Mouse (Mus musculus): ENCODE results near the gene Stat1. TPM values are rescaled to one million over a fixed set of nuclear protein-coding genes. Genes with fewer than 3 reads are reported as not detected.
A peak's percentile ranks its signal among the peaks of the same experiment; 100 is the strongest.

The Stat1 gene
- polyA plus RNA-seq, 2 experiments = 8.9 to 14.1 TPM

DNA sequence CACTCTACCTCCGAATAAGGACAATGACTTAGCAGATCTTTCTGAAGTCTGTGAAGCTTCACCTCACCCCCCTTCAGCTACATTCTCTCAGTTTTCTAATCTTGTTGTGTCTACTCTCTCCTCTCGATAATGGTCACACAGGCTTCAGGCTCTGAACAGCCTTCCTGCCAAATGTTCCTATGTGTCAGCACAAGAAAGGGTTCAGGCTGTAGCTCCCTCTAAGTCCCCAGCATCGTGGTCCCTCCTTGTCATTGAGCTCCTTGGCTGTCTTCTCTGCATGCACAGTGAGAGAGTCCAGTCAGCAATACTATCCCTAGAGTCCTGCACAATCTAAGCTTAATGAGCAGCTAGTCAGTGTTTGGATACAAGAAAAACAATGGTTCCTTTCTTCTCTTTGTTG, 8.0 kb upstream of the Stat1 start:
- Histone ChIP-seq H3K4me1 (replicated peaks; ENCODE audit: control insufficient read depth in 2 of 2, insufficient read depth in 2 of 2, low read length in 1 of 2) (peaks cover 4% of the 10 kb centered on the region in 2 experiments), H3K9ac (replicated peaks) (no peak overlapping the region), H3K4me2 (ENCODE audit: low read depth) (no peak overlapping the region), H3K9me3 (ENCODE audit: control insufficient read depth, low read length) (no peaks in the 10 kb centered on the region), H3K36me3 (replicated peaks; ENCODE audit: control insufficient read depth, insufficient read depth, low read depth) (no peaks in the 10 kb centered on the region), H3K27ac (no peak overlapping the region), H3K27me3 (ENCODE audit: control insufficient read depth, insufficient read depth, low read length) (no peaks in the 10 kb centered on the region), H3K4me3 (ENCODE audit: insufficient read depth in 1 of 2, low read depth in 2 of 2, low read length in 2 of 2) (no peak overlapping the region)
- TF ChIP-seq EP300 (IDR thresholded peaks at IDR 0.05; ENCODE audit: low read depth) (no peak), CTCF (IDR thresholded peaks at IDR 0.05; ENCODE audit: low read depth) (no peak)
- ATAC-seq (ENCODE audit: insufficient read depth) (no peak), DNase-seq (ENCODE audit: low read depth in 3 of 3, low spot score in 3 of 3) (no peak)
- WGBS (ENCODE audit: insufficient replicate concordance) = 22% methylated on average over 3 of the region's 3 CpGs

DNA sequence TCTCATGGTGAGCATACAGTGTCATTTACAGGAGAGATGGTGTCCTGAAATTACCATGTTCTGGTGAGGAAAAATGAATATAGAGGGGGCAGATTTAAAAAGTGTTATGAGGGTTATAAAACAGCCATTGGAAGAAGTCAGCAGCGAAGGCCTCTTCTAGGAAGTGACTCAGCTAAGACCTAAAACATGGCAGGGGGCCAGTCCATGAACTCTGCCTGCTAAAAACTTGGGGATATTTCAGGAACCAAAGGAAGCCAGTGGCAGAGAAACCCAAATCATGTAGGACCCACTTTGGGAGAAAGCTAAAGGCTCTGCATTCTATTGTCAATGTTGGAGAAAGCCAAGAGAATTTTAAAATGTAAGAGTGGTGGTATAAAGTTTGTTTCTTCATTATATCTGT, 6.9 kb upstream of the Stat1 start:
- no peaks in the 10 kb centered on the region for H3K9me3 ChIP-seq (ENCODE audit: control insufficient read depth, low read length)
- TF ChIP-seq EP300 (IDR thresholded peaks at IDR 0.05; ENCODE audit: low read depth) = no peak
- TF ChIP-seq CTCF (IDR thresholded peaks at IDR 0.05; ENCODE audit: low read depth) = no peak
- H3K9ac ChIP-seq (replicated peaks) = no peak overlapping the region
- no peak overlapping the region for H3K27ac ChIP-seq
- DNase-seq (ENCODE audit: low read depth in 3 of 3, low spot score in 3 of 3) (no peak), ATAC-seq (ENCODE audit: insufficient read depth) (no peak)
- WGBS (ENCODE audit: insufficient replicate concordance) = 53% methylated on average over 1 of the region's 1 CpGs
- no peak overlapping the region for H3K4me2 ChIP-seq (ENCODE audit: low read depth)
- no peaks in the 10 kb centered on the region for H3K27me3 ChIP-seq (ENCODE audit: control insufficient read depth, insufficient read depth, low read length)
- no peak overlapping the region for H3K4me3 ChIP-seq (ENCODE audit: insufficient read depth in 1 of 2, low read depth in 2 of 2, low read length in 2 of 2)
- no peaks in the 10 kb centered on the region for H3K36me3 ChIP-seq (replicated peaks; ENCODE audit: control insufficient read depth, insufficient read depth, low read depth)
- peaks cover 4% of the 10 kb centered on the region in 2 experiments for H3K4me1 ChIP-seq (replicated peaks; ENCODE audit: control insufficient read depth in 2 of 2, insufficient read depth in 2 of 2, low read length in 1 of 2)

DNA sequence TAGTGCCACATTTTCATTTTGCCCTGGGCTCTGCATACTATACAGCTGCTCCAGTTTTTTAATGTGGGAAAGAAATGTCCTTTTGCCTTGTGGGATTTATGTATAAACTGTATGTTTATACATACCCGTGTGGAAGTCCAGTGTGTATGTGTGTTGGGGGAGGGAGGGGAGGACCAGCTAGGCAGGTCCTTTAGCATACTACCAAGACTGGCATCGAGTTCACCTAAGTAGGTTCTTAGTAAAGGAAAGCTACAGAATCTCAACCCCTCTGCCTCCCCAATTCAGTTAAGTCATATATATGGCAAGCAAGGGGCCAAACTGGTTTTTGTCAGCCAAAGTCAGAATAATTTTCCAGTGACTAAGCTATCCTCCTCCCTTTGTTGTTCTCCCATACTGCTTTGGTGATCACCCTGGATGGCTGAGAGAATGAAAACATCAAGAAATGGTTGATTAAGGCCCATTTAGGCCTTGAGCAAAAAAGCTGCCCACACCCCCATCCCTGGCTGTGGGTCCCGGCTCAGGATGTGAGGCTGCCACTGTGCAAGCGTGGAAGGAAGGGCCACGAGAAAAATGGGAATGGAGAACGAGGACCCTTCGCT, 6.1 kb upstream of the Stat1 start:
- Histone ChIP-seq H3K4me3 (ENCODE audit: insufficient read depth in 1 of 2, low read depth in 2 of 2, low read length in 2 of 2) (peak overlapping the region; percentile 65 to 77), H3K27me3 (ENCODE audit: control insufficient read depth, insufficient read depth, low read length) (no peaks in the 10 kb centered on the region), H3K9ac (replicated peaks) (peak overlapping the region; percentile 73), H3K9me3 (ENCODE audit: control insufficient read depth, low read length) (no peaks in the 10 kb centered on the region), H3K4me1 (replicated peaks; ENCODE audit: control insufficient read depth in 2 of 2, insufficient read depth in 2 of 2, low read length in 1 of 2) (peaks cover 4% of the 10 kb centered on the region in 2 experiments), H3K36me3 (replicated peaks; ENCODE audit: control insufficient read depth, insufficient read depth, low read depth) (no peaks in the 10 kb centered on the region), H3K4me2 (ENCODE audit: low read depth) (peak overlapping the region; percentile 95), H3K27ac (peak overlapping the region; percentile 45)
- ATAC-seq (ENCODE audit: insufficient read depth) = peak; percentile 4; the same call in 1 of the 2 replicates
- no peak for TF ChIP-seq EP300 (IDR thresholded peaks at IDR 0.05; ENCODE audit: low read depth)
- no peak for TF ChIP-seq CTCF (IDR thresholded peaks at IDR 0.05; ENCODE audit: low read depth)
- WGBS (ENCODE audit: insufficient replicate concordance) = 19% methylated on average over 7 of the region's 7 CpGs
- no peak for DNase-seq (ENCODE audit: low read depth in 3 of 3, low spot score in 3 of 3)

DNA sequence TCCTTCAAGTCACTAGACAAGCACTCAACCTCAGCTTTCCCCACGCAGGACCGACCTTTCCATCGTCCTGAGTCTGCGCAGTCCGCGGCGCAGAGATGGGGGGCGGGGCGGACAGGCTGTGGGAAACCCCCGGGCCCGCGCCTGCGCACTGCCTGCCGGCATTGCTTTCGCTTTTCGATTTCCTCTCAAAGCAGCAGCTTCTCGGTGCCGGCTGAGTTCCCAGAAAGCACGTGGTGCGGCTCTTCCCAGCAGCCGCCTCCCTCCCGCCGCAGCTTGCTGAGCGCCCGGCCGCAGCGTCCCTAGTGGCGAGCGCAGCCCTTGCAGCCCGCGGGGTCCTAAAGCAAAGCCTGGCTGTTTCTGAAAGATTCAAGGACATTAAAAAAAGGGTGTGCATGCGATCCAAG, 5.6 kb upstream of the Stat1 start:
- WGBS (ENCODE audit: insufficient replicate concordance) = under 1% methylated on average over 32 of the region's 32 CpGs
- peak overlapping the region; percentile 73 for H3K9ac ChIP-seq (replicated peaks)
- H3K9me3 ChIP-seq (ENCODE audit: control insufficient read depth, low read length) = no peaks in the 10 kb centered on the region
- no peaks in the 10 kb centered on the region for H3K27me3 ChIP-seq (ENCODE audit: control insufficient read depth, insufficient read depth, low read length)
- H3K36me3 ChIP-seq (replicated peaks; ENCODE audit: control insufficient read depth, insufficient read depth, low read depth) = no peaks in the 10 kb centered on the region
- no peak for TF ChIP-seq EP300 (IDR thresholded peaks at IDR 0.05; ENCODE audit: low read depth)
- TF ChIP-seq CTCF (IDR thresholded peaks at IDR 0.05; ENCODE audit: low read depth) = peak; percentile 99
- peak overlapping the region; percentile 95 for H3K4me2 ChIP-seq (ENCODE audit: low read depth)
- DNase-seq (ENCODE audit: low read depth in 3 of 3, low spot score in 3 of 3) (peak; percentile 87 to 91 (median 87)), ATAC-seq (ENCODE audit: insufficient read depth) (peak; percentile 94)
- H3K4me3 ChIP-seq (ENCODE audit: insufficient read depth in 1 of 2, low read depth in 2 of 2, low read length in 2 of 2) = peak overlapping the region; percentile 65 to 77
- H3K4me1 ChIP-seq (replicated peaks; ENCODE audit: control insufficient read depth in 2 of 2, insufficient read depth in 2 of 2, low read length in 1 of 2) = peaks cover 4 to 9% of the 10 kb centered on the region in 2 experiments
- H3K27ac ChIP-seq = peak overlapping the region; percentile 45

DNA sequence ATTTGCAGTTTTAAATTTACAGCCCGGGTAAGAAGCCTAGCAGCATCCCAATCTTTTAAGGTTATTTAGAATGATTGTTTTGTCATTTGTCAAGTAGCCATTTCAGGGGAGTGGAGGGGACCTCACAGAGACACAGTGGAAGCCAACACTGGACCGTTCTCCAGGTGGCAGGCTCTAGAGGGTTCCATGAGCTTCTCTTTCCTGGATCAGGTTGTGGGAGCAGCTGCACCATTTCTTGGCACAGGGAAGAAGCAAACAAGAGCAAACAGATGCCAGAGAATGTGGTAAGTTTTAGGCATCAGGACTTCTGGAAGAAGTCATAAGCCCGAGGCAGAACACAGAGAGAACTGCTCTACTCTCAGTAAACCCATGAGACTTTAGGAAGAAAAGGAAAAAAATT, 2.8 kb upstream of the Stat1 start:
- Histone ChIP-seq H3K27me3 (ENCODE audit: control insufficient read depth, insufficient read depth, low read length) (no peaks in the 10 kb centered on the region), H3K9ac (replicated peaks) (no peak overlapping the region), H3K36me3 (replicated peaks; ENCODE audit: control insufficient read depth, insufficient read depth, low read depth) (no peaks in the 10 kb centered on the region), H3K4me1 (replicated peaks; ENCODE audit: control insufficient read depth in 2 of 2, insufficient read depth in 2 of 2, low read length in 1 of 2) (peaks cover 11 to 18% of the 10 kb centered on the region in 2 experiments), H3K27ac (no peak overlapping the region), H3K4me2 (ENCODE audit: low read depth) (no peak overlapping the region), H3K9me3 (ENCODE audit: control insufficient read depth, low read length) (no peaks in the 10 kb centered on the region), H3K4me3 (ENCODE audit: insufficient read depth in 1 of 2, low read depth in 2 of 2, low read length in 2 of 2) (no peak overlapping the region)
- no peak for DNase-seq (ENCODE audit: low read depth in 3 of 3, low spot score in 3 of 3)
- WGBS (ENCODE audit: insufficient replicate concordance) = 69% methylated on average over 3 of the region's 3 CpGs
- no peak for ATAC-seq (ENCODE audit: insufficient read depth)
- TF ChIP-seq EP300 (IDR thresholded peaks at IDR 0.05; ENCODE audit: low read depth) = no peak
- TF ChIP-seq CTCF (IDR thresholded peaks at IDR 0.05; ENCODE audit: low read depth) = no peak
